Mouse (Mus musculus) CD4-positive, CD25-positive, alpha-beta regulatory T cell, adult 4 months (primary cell): Measurements from ENCODE around the gene Sept10. TPM values are rescaled to one million over a fixed set of nuclear protein-coding genes. Genes with fewer than 3 reads are reported as not detected.
"Not testable (repeated sequence)": the region's sequence is repeated elsewhere in the genome, so short reads cannot be mapped to it uniquely, and the experiment has no call there.

Experiments used
- ATAC-seq: one replicate; pipeline ENCODE4 v1.8.0; 2017
- polyA plus RNA-seq, 2 experiments: library from polyadenylated mRNA; unstranded; fragments of 100-300 nt; shearing (Covaris generic); gene quantifications; one replicate each; pipeline ENCODE4 v1.2.1; 2017

Sept10 gene
- polyA plus RNA-seq, 2 experiments from 2014 or later = 1.1 to 1.7 TPM

DNA sequence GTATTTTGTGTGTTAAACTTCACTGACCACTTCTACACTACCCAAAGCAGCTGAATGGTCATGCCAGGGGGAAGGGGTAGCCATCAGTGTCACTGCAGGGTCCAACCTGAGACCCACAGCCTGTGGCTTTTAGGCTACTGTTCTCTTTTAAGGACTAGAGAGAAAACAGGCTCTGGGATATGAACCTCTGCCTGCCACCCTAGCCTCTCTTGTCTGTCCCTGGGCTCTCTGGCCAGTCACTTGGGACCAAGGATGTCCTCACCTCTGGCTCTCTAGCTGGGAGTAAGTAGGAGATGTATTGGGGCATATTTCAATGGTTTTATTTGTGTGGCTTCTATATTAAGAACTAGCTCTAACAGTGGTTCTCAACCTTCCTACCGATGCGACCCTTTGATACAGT lies 101.8 kb downstream of the Sept10 start:
- no peak for ATAC-seq

- no peak for ATAC-seq
Measured at GRCm38 (mm10) chr10:59119001-59119400, 102.6 kb downstream of the Sept10 start.

DNA sequence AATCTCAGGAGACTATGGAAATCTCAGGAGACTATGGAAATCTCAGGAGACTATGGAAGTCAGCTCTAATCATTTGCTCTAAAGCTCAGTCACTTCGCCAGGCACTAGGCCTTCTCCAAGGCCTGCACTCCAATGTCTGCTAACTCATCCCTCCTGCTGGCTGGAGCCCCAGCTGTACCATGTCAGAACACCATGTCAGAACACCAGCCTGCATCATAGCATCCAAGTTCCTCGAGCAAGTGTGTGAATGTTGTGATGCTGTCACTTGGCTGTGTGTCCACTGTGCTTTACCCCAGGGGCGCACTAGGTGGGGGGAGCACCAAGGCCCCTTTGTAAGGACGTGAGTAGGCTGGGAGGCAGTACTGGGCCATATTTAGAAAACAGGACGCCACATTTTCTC lies 104.1 kb downstream of the Sept10 start:
- ATAC-seq = no peak

- no peak for ATAC-seq
Measured at GRCm38 (mm10) chr10:59116331-59116730, 105.3 kb downstream of the Sept10 start.

GRCm38 (mm10) chr10:59115691-59116090 lies 106.0 kb downstream of the Sept10 start:
- no peak for ATAC-seq

- no peak for ATAC-seq
Measured at GRCm38 (mm10) chr10:59114535-59115291, 106.9 kb downstream of the Sept10 start.

DNA sequence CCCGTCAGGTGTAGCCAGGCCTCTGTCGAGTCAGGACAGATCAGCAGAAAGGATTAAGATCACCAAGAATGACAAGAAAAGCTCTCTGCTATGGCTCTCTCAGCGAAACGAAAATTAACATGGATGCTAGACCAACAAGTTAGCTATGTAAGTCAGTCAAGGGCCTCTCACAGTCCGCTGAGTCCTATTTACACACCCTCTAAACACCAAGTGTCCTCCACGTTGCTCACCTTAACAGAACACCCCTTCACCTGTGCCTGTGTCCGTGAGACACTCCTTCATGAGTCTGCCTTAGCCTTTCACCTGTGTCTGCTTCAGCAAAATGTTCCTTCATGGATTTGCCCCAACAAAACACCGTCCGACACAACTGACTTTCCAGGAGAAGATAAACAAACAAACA lies 108.3 kb downstream of the Sept10 start:
- no peak for ATAC-seq

GRCm38 (mm10) chr10:59112755-59113154 lies 108.9 kb downstream of the Sept10 start:
- ATAC-seq = no peak

- no peak for ATAC-seq
Measured at GRCm38 (mm10) chr10:59110386-59110785, 111.3 kb downstream of the Sept10 start.

DNA sequence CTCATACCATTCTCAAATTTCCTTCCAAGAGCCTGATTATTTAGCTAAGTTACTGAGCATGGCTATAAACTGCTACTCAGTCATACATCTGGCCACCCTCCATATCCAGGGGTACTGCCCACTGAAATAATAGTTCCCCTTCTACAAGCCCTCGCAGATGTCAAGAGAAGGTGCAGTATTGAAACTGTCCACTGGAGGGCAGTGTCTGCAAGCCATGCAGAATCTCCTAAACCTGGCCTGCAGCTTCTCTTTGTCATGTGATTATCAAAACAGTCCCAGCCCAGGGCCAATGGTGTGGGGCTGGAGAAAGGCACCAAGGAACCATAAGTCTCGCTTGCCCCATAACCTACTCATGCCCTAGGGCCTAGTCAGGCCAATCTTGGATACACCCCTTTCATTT lies 112.6 kb downstream of the Sept10 start:
- no peak for ATAC-seq

DNA sequence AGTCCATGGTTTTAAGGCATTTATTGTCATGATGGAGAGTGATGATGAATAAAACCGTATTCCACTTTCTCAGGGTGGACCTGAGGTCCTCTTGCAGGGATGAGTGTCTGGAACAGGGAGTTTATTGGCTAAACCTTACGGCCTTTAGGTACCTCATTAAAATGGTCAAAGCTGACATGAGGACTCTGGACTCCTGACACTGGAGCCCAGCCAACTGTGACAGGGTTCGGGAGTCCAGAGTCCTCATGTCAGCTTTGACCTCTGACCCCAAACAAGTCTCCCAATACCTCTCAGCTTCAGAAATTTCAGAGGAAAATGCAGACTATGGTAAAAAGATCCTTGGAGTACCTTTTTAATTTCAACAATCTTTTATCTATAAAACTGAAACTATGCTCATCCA lies 115.0 kb downstream of the Sept10 start:
- no peak for ATAC-seq

- no peak for ATAC-seq
Measured at GRCm38 (mm10) chr10:59105885-59106284, 115.8 kb downstream of the Sept10 start.

- ATAC-seq = no peak
Measured at GRCm38 (mm10) chr10:59104683-59105082, 117.0 kb downstream of the Sept10 start.

GRCm38 (mm10) chr10:59103076-59103475 lies 118.6 kb downstream of the Sept10 start:
- not testable (repeated sequence) for ATAC-seq

GRCm38 (mm10) chr10:59091988-59092387 lies 129.7 kb downstream of the Sept10 start:
- no peak for ATAC-seq

Other genes starting within 250 kb of the Sept10 start
- under 1 TPM; 0.25 to 0.74 TPM for gene Sowahc, start 106 bp upstream of the Sept10 start, polyA plus RNA-seq
- 10 to 100 TPM; 53.7 to 54.3 TPM for gene P4ha1, start 101.4 kb upstream of the Sept10 start, polyA plus RNA-seq
- 10 to 100 TPM; 52.8 to 77.1 TPM for gene Gm10273, start 173.8 kb upstream of the Sept10 start, polyA plus RNA-seq
- gene Pla2g12b, start 181.8 kb upstream of the Sept10 start, polyA plus RNA-seq = not detected
- gene Oit3, start 219.9 kb upstream of the Sept10 start, polyA plus RNA-seq = under 1 TPM in 1 of 2 experiments, not detected in 1; 0.43 TPM